Mouse (Mus musculus): ENCODE measurements at regions not wholly inside any gene's neighbourhood (a gene's known extent, or its start where the extent isn't known, plus 50 kb on each side); places are given as distances from the start of the nearest gene placed in this dataset.

GRCm38 (mm10) chr14:64511300-64511699 is 407.2 kb downstream of the Prss52 start:
- no peak for DNase-seq (ENCODE audit: extremely low spot score)

DNA sequence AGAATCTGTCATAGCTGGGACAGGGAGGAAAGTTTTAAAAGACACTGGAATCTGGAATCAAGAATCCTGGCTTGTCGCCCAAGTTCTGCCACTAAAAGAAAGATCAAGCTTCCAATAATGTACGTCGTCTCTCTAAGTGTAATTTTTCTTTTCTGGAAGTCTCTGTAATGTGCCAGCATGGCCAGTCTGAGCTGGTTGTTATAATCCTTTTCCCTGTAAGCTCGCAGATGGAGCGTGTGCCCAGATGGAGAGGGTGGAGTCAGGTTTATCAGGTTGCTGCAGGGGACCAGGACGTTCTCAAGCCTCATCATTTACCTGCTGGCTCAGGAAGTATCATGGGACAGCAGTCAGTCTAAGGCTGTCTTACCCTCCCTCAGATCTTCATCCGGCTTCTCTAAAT is 408.6 kb downstream of the Prss52 start:
- no peak for DNase-seq (ENCODE audit: extremely low spot score)

- DNase-seq (ENCODE audit: extremely low spot score): no peak
Measured at GRCm38 (mm10) chr14:64517584-64518195, 413.6 kb downstream of the Prss52 start.

- DNase-seq (ENCODE audit: extremely low spot score): no peak
Measured at GRCm38 (mm10) chr14:64524641-64525040, 420.6 kb downstream of the Prss52 start.

- DNase-seq (ENCODE audit: extremely low spot score): no peak
Measured at GRCm38 (mm10) chr14:64525302-64526078, 421.4 kb downstream of the Prss52 start.

DNA sequence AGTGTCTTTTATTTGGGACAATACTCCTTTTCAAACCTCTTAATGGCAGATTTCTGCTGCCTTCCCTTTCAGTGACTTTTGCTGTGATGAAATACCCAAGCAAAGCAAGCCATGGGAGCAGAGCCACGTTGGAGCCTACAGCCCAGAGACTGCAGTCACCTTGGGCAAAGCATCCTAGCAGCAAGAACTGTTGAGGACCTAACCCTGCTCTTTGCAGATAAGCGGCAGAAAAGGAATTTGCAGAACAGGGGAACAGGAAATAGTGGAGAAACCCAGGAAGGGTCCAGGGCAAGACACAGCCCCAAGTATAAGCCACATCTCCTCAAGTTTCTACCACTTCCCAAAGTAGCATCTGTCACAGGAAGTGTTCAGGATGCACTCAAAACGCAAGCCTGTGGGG is 426.5 kb downstream of the Prss52 start:
- no peak for DNase-seq (ENCODE audit: extremely low spot score)

GRCm38 (mm10) chr14:64531221-64531949 is 427.3 kb downstream of the Prss52 start:
- no peak for DNase-seq (ENCODE audit: extremely low spot score)

- no peak for DNase-seq (ENCODE audit: extremely low spot score)
Measured at GRCm38 (mm10) chr14:64532351-64532750, 428.3 kb downstream of the Prss52 start.

- no peak for DNase-seq (ENCODE audit: extremely low spot score)
Measured at GRCm38 (mm10) chr14:64533591-64534151, 429.6 kb downstream of the Prss52 start.

- DNase-seq (ENCODE audit: extremely low spot score): no peak
Measured at GRCm38 (mm10) chr14:64534194-64534593, 430.1 kb downstream of the Prss52 start.

DNA sequence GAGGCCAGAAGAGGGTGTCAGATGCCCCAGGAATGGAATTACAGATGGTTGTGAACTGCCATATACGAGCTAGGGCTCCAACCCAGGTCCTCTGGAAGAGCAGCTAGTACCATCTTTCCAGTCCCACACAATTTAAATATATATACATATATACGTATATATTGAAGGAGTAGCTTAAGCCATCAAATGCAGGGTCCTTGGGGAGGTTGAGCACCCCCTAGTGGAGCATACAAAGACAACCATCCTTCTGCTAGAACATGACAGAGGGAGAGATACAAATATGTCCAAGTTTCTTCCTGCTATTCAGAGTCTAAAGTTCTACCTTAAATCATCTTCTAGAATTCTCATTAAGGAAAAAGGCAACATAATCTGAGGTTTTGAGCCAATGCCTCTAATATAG is 435.4 kb downstream of the Prss52 start:
- no peak for DNase-seq (ENCODE audit: extremely low spot score)

DNA sequence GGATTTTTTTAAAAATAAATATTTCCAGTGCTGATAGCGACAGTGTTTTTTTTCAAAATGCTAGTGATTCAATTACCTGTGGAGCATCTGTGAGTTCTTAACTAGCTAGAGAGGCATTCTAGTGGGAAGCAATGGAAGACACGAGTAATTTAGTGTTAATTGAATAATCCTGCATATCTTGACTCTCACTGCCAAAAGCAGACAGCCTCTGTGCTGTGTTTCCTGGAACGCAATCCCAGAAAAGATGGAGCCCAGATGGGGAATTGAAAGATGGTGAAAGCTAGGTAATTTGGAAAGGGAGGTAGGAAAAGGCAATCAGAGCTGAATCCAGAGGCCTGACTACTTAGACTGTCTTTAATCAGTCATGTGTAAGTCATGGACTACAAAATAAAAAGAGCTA is 441.0 kb downstream of the Prss52 start:
- DNase-seq (ENCODE audit: extremely low spot score): no peak

GRCm38 (mm10) chr14:64546787-64547186 is 442.7 kb downstream of the Prss52 start:
- DNase-seq (ENCODE audit: extremely low spot score): peak; percentile 71

GRCm38 (mm10) chr14:64552951-64553350 is 448.9 kb downstream of the Prss52 start:
- no peak for DNase-seq (ENCODE audit: extremely low spot score)

DNA sequence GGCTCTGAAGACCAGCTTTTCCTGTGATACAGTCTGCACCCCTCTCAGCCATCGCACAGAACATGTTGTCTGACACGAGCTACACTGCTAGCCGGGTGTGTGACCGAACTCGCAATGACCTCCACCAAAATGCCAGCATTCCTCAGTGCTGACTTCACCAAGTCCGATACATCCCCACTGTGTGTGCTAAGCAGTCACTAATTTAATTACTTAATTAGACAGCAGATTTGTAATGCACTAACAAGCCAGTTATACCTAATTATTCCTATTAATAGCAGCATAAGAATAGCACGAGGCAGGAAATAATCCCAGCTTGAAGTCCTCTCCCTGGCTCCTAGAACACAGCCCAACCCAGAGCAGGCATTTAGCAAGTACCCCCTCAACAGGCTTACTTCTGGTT is 452.0 kb downstream of the Prss52 start:
- DNase-seq (ENCODE audit: extremely low spot score): no peak

DNA sequence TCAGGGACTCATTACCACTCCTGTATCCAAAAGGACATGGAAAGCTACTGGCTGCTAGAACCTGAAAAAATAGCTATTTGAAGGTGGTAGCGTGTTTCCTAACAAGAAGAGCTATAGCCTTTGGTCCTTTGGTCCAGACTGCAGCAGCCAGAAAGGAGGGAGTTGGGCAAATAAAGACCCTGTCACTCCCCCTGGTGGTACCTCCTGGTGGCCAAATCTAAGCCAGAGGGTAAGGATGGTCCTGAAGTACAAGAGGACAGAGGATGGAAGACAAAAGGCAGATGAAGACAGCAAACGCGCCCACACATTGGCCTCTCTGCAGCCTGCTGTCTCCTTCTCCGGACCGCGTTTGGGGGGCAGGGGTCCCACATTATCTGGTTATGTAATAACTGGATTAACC is 453.4 kb downstream of the Prss52 start:
- no peak for DNase-seq (ENCODE audit: extremely low spot score)

DNA sequence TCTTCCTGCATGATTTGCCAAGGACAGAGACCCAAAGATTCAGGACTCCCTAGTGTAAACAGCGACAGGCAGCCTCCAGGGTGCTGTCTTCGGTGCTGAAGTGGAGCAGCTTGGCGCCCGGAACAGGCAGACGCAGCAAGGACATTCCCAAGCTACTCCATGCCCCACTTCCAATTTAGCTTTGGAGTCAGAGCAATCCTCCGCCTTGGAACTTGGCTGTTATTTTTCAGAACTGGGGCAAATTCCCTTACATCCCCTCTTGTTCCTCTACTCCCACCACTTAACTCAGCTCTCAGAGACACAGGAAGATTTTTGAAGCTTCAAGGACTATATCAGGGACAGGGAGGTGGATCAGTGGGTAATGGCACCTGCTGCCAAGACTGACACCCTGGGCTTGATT is 464.6 kb downstream of the Prss52 start:
- DNase-seq (ENCODE audit: extremely low spot score): peak; percentile 47

DNA sequence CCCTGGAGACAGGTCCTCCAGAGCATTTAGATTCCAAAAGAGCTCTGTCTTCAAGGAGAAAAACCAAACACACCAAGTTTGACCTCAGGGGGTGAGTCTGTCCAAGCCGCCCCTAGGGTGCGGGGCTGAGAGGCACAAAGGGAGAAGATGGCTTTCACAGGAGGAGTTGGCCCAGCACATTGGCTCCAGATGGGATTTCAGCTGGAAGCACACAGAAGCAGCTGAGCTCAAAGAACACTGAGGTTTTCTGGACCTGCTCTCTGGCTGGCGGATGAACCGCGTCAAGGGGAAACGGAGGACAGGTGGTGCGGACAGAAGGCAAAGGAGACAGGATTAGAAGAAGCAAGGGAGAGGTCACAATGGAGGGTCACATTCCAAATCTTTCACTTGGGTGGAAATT is 466.9 kb downstream of the Prss52 start:
- DNase-seq (ENCODE audit: extremely low spot score): no peak

DNA sequence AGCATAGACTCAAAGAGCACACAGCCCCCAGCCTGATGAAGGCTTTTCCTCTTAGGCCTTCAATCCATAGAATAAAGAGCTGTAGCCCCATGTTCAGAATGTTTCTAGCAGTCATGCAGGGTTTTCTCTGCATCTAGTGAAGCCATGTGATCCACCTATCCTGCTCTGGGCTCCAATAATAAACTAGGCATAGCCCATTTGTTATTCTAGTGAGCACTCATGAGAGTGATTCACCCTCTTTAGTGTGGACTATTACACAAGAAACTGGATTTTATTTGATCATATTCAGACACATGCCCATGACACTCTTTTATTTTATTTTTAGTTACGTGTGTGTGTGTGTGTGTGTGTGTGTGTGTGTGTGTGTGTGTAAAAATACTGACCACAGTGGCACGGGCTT is 468.7 kb downstream of the Prss52 start:
- DNase-seq (ENCODE audit: extremely low spot score): no peak

GRCm38 (mm10) chr14:64573773-64574172 is 469.7 kb downstream of the Prss52 start:
- DNase-seq (ENCODE audit: extremely low spot score): no peak

DNA sequence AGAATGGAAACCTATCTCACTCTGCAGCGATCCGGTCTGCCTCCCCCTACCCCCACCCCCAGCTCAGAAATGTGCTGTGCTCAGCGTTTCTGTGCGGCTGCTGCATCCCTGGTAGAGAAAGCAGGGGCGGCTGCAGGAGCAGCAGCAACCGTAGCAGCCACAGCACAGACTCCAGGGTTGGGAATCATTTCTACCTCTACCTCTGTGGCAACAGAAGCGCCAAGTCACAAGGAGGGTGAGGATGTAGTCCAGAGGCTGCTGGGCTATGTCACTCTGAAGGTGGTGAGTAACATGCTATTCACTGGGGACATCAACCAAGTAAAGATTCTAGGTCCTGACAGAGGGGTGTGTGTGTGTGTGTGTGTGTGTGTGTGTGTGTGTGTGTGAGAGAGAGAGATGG is 470.2 kb downstream of the Prss52 start:
- no peak for DNase-seq (ENCODE audit: extremely low spot score)

DNA sequence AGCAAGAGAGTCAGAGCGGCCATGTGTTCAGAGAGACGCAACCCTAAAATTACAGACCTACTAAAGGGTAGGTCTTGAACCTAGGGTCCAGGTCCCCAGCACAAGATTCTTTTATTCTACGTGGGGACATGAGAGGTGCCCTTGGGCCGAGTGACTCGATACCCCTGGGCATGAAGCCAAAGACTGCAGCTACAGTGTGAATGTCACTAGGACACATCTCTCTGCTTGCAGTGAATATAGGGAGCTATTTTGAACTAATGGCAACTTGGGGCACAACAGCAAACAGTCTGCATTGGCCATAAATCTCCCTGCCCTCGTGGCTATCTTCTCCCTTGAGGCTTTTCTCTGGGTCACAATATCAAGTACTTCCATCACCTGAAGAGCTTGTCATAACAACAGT is 470.7 kb downstream of the Prss52 start:
- DNase-seq (ENCODE audit: extremely low spot score): no peak

GRCm38 (mm10) chr14:64575954-64576353 is 471.9 kb downstream of the Prss52 start:
- DNase-seq (ENCODE audit: extremely low spot score): no peak

Measured in embryo, embryonic 9.5 days (tissue).